Mouse (Mus musculus) erythroblast, embryonic 14.5 days (primary cell): ENCODE results near the gene Cenpv. TPM values are rescaled to one million over a fixed set of nuclear protein-coding genes. Genes with fewer than 3 reads are reported as not detected.
"Not testable (repeated sequence)": the region's sequence is repeated elsewhere in the genome, so short reads cannot be mapped to it uniquely, and the experiment has no call there.

Experiments
- H3K27me3 ChIP-seq: 2 replicates; pipeline ENCODE4 v1.6.1; 2012; ENCODE audit warnings: inconsistent platforms; ENCODE audit not compliant: control insufficient read depth
- H3K36me3 ChIP-seq: 2 replicates; pipeline ENCODE4 v1.6.1; 2012; ENCODE audit warnings: mild to moderate bottlenecking, inconsistent platforms; ENCODE audit not compliant: control insufficient read depth
- H3K4me1 ChIP-seq: 2 replicates; pipeline ENCODE4 v1.6.1; 2012; ENCODE audit warnings: inconsistent platforms; ENCODE audit not compliant: control insufficient read depth
- H3K4me3 ChIP-seq: replicated peaks from 2 replicates; pipeline ENCODE3; 2012; ENCODE audit warnings: moderate library complexity, mild to moderate bottlenecking, inconsistent platforms
- H3K9me3 ChIP-seq: 2 replicates; pipeline ENCODE4 v1.6.1; 2012; ENCODE audit warnings: low read length, inconsistent platforms, mixed read lengths; ENCODE audit not compliant: control insufficient read depth
- GATA1 ChIP-seq: IDR thresholded peaks from 2 replicates; pipeline ENCODE4 v1.6.1; 2012; ENCODE audit warnings: low read length, inconsistent platforms, mixed read lengths
- TAL1 ChIP-seq: IDR thresholded peaks from 3 replicates; pipeline ENCODE4 v1.6.1; 2012; ENCODE audit warnings: low read length, inconsistent platforms, mixed read lengths
- polyA plus RNA-seq: library from polyadenylated mRNA; stranded (reverse); fragments of >175 nt; gene quantifications from 2 replicates; pipeline ENCODE4 v1.2.3, GENCODE M21; 2012

Cenpv gene
- polyA plus RNA-seq, 1 experiment, result 1.4 TPM

DNA sequence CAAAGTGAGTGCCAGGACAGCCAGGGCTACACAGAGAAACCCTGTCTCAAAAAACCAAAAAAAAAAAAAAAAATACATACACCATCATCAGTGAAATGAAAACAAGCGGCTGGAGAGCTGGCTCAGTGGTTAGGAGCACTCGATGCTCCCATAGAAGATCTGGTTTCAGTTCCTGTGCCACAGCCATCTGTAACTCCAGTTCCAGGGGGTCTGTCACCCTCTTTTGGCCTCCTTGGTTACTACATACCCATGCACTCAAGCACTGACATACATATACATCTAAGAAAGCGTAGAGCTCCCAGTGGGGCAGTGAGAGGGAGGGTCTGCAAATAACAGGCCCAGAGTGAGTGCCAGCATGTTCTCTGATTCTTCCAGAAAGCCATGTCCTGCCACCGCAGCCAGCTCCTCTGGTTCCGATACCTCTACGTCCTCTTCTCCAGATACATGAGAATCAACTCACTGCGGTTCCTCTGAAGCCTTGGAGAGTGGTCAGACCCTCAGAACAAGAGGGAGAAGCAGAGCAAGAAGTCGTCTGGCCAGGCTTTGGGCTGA, 26.5 kb downstream of the Cenpv start:
- peaks cover 8% of the 10 kb centered on the region for H3K36me3 ChIP-seq

DNA sequence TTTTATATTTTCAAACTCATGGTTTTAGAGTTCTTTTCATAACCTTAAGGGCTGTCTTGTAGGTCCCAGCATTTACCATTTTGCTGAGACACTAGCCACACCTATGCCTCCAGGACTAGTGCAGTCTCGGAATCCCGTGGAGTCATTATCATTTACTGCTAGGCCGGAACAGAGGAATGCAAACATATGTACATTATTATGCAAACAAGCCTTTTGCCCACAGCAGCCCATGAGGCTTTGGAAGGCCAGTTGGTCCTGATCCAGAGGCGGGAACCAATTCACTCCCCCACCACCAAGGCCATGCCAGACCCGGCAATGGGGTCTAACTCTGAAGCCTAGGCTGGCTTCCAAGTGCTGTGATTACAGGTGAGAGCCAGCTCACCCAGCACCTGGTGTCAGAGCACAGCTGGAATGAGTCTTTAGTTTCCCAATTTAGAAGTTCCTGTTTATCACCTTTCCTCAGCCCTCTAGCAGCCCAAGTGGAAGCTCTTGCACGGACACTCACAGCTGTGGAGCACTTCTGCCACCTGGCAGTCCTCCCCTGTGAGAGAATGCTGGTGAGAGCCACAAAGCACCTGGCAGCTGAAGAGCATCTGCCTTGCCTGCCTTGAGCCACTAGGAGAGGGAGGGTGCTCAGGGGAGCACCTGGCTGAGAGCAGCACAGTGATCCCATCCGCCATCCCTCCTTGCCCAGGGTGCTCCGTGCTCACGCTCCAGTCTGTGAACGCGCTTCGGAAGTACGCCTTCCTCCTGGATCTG, 27.4 kb downstream of the Cenpv start:
- TF ChIP-seq GATA1 (no peak), TAL1 (no peak)
- H3K36me3 ChIP-seq, result peaks cover 8% of the 10 kb centered on the region
- H3K4me3 ChIP-seq, result no peak overlapping the region

More for the DNA sequence above, 26.5 kb downstream of the Cenpv start:
- no peaks in the 10 kb centered on the region for H3K9me3 ChIP-seq
- H3K4me3 ChIP-seq, result no peak overlapping the region
- TF ChIP-seq TAL1 (no peak), GATA1 (no peak)
- no peaks in the 10 kb centered on the region for H3K4me1 ChIP-seq
- no peaks in the 10 kb centered on the region for H3K27me3 ChIP-seq

DNA sequence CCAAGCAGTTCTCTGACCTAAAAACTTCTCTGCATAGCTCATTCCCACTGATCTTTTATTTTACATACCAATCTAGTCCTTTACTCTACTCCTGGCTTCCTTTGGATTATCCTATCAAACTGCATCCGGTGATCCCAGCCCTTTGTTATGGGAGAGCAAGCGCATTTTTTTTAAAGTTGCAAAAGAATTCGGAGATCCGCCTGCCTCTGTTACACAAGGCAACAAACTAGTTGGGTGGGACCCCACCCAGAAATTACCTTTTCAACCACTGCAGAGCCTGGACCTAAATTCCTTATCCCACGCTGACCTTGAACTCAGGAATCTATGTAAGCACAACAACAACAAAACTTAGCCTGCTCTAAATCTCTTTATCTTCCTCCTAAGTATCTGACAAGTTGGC, 28.1 kb downstream of the Cenpv start:
- no peaks in the 10 kb centered on the region for H3K9me3 ChIP-seq
- TF ChIP-seq GATA1 (no peak), TAL1 (no peak)
- no peak overlapping the region for H3K4me3 ChIP-seq
- no peaks in the 10 kb centered on the region for H3K27me3 ChIP-seq
- H3K36me3 ChIP-seq, result peaks cover 8% of the 10 kb centered on the region
- no peaks in the 10 kb centered on the region for H3K4me1 ChIP-seq

More for the DNA sequence above, 27.4 kb downstream of the Cenpv start:
- H3K4me1 ChIP-seq, result no peaks in the 10 kb centered on the region
- H3K9me3 ChIP-seq, result no peaks in the 10 kb centered on the region
- no peaks in the 10 kb centered on the region for H3K27me3 ChIP-seq

DNA sequence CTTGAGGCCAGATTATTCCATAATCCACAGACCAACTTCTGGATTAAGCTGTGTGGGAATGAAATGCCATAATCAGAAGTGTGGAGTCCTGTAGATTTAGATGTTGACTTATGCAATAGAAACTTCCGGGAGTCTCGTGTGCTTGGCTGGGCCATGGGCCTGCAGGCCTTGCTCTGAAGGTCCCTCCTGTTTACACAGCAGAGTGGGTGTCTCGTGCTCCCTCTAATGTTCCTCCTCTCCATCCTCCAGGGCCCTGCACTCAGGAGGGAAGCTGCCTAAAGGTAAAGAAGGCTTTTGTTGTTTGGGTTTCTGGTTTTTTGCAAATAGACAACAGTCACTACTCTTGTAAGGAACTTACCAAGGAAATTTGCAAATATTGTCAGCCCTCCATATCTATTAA, 29.5 kb downstream of the Cenpv start:
- TF ChIP-seq GATA1 (no peak), TAL1 (no peak)
- no peaks in the 10 kb centered on the region for H3K4me1 ChIP-seq
- H3K9me3 ChIP-seq, result no peaks in the 10 kb centered on the region
- peaks cover 8% of the 10 kb centered on the region for H3K36me3 ChIP-seq
- no peak overlapping the region for H3K4me3 ChIP-seq
- H3K27me3 ChIP-seq, result no peaks in the 10 kb centered on the region

DNA sequence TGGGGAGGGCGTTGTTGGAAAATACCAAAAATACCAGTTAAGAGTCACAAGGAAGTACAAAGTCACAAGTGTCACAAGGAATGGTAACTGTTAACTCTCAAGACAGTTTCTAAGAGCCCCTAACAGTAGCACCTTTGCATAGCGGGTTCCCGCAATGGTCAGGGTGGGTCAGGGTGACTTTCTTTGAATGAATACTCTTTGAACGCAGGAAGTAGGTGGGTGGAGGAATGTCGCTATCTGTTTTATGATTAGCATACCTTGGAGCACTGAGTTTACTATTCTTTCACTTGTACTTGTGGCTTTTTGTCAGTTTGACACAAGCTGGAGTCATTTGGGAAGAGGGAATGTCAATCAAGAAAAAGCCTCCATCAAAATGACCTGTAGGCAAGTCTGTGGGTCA, 30.2 kb downstream of the Cenpv start:
- not testable (repeated sequence) for H3K36me3 ChIP-seq, H3K4me1 ChIP-seq, H3K4me3 ChIP-seq, H3K9me3 ChIP-seq, H3K27me3 ChIP-seq

DNA sequence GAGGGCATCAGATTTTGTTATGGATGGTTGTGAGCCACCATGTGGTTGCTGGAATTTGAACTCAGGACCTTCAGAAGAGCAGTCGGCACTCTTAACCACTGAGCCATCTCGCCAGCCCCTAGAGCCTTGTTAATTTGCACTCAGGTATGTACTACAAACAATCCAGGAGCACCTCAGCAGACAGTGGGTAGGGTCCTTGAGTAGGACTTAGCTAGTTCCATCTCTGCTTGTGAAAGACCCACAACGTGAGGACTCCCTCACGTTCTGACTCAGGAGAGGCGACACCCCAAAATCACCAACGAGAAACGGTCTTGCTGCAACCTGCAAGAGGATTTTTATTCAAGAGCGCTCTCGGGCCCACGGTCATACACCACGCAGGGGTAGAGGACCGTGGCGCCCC, 30.7 kb downstream of the Cenpv start:
- not testable (repeated sequence) for H3K27me3 ChIP-seq, H3K4me1 ChIP-seq, H3K9me3 ChIP-seq, H3K4me3 ChIP-seq, H3K36me3 ChIP-seq

DNA sequence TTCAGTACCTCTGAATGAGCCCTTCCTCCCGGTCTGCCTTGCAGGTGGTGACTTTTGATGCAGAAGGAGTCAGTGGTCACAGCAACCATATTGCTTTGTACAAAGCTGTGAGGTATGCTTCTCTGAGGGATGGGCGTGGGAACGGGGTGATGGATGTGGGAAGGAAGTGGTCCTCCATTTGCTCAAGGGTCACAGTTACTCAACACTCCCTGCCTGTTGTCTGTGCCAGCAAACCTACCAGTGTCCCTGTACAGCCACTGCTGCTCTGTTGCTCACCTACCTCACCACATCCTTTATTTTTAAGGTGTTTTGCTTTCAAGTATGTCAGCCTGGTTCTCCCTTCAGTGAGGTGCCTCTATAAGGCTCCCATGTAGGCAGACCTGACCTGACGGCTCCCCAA, 31.4 kb downstream of the Cenpv start:
- Histone ChIP-seq H3K9me3 (no peaks in the 10 kb centered on the region), H3K36me3 (peaks cover 5% of the 10 kb centered on the region), H3K4me1 (no peaks in the 10 kb centered on the region), H3K27me3 (no peaks in the 10 kb centered on the region), H3K4me3 (no peak overlapping the region)
- TF ChIP-seq GATA1 (no peak), TAL1 (no peak)

DNA sequence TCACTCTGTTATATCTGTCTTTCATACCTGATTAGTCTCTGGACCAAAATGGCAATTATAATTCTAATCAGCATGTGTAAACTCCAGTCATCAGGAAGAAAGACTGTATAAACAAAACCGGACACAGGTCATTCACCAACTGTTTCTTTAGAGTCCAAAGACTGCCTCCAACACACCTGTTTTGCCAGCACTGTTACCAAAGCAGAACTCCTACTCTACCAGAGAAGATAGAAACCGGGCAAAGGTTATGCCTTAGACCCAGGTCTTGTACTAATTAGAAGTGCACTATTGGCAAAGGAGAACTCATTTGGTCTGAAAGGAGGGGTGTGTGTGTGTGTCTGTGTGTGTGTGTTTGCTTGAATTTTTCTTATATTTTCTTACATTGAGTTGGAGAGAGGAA, 38.5 kb downstream of the Cenpv start:
- no peaks in the 10 kb centered on the region for H3K27me3 ChIP-seq
- peaks cover 5% of the 10 kb centered on the region for H3K4me1 ChIP-seq
- H3K36me3 ChIP-seq, result no peaks in the 10 kb centered on the region
- H3K9me3 ChIP-seq, result no peaks in the 10 kb centered on the region
- TF ChIP-seq TAL1, result no peak
- no peak for TF ChIP-seq GATA1
- H3K4me3 ChIP-seq, result no peak overlapping the region

DNA sequence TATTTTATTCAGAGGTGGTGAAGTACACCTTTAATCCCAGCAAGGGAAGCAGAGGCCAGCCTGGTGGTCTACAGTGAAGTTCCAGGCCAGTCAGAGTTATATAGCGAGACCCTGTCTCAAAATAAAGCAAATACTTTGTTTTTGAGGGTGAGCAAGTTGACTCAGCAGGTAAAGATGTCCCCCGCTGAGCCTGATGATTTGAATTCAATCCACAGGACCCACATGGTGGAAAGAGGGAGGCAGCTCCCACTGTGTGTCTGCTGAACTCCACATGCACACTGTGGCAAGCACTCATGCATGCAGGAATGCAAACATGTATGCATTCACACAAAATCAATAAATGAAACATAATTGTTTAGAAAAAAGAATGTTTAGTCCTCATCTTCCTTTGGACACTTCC, 40.3 kb downstream of the Cenpv start:
- Histone ChIP-seq H3K4me1 (peaks cover 9% of the 10 kb centered on the region), H3K27me3 (no peaks in the 10 kb centered on the region), H3K9me3 (no peaks in the 10 kb centered on the region), H3K4me3 (no peak overlapping the region), H3K36me3 (no peaks in the 10 kb centered on the region)
- TF ChIP-seq TAL1 (no peak), GATA1 (no peak)

DNA sequence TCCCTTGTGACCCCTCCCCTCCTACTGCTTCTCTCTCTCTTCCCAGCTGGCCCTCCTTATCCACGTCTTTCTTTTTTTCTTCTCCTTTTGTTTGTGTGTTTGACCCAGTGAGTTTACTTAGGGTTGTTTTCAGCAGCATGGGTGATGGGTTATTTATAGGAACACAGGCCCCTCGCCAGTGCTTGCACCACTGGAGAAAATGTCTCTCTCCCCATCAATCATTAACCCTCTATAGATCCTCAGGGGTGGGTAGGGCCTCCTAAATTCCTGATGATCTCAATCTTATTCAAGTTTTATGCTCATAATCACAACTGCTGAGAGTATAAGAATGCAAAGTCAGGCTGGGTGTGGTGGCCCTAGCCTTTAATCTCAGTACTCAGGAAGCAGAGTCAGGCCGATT, 41.9 kb downstream of the Cenpv start:
- H3K4me3 ChIP-seq, result no peak overlapping the region

More for the DNA sequence above, 41.9 kb downstream of the Cenpv start:
- H3K27me3 ChIP-seq, result no peaks in the 10 kb centered on the region
- H3K9me3 ChIP-seq, result no peaks in the 10 kb centered on the region
- no peaks in the 10 kb centered on the region for H3K36me3 ChIP-seq
- TF ChIP-seq TAL1 (no peak), GATA1 (no peak)
- H3K4me1 ChIP-seq, result peaks cover 9% of the 10 kb centered on the region
